Mouse (Mus musculus) adrenal gland, postnatal 36 days (tissue): ENCODE results near the gene Cdk6. TPM values are rescaled to one million over a fixed set of nuclear protein-coding genes. Genes with fewer than 3 reads are reported as not detected.

Experiments
- DNase-seq, 2 experiments: peaks; one replicate each; pipeline ENCODE4 v3.0.0; 2021; ENCODE audit warnings: mixed read lengths in 1 of 2
- total RNA-seq, 2 experiments: library from RNA; stranded (reverse); gene quantifications; 2 replicates each; pipeline ENCODE4 v1.2.3; 2021

The Cdk6 gene
- total RNA-seq, 2 experiments from 2014 or later: 16.3 to 20.4 TPM

DNA sequence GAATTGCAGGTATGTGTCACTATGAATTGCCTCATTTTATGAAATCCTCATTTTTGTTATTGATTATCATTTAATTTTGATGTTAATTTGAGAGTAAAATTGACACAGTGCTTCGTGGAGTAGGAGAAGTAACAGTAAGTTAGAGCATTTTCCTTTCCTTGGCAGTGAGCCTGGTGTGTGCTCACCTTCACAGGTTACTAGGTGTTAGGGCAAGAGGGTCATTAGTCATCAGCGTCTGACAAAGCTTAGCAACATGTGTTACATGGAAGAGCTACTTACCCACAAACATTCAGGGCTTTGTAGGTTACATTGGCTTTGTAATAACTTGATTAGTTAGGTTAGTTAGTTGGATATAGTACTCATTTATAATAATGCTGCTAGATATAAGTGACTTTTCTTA is 212.9 kb downstream of the Cdk6 start:
- no peak for DNase-seq

DNA sequence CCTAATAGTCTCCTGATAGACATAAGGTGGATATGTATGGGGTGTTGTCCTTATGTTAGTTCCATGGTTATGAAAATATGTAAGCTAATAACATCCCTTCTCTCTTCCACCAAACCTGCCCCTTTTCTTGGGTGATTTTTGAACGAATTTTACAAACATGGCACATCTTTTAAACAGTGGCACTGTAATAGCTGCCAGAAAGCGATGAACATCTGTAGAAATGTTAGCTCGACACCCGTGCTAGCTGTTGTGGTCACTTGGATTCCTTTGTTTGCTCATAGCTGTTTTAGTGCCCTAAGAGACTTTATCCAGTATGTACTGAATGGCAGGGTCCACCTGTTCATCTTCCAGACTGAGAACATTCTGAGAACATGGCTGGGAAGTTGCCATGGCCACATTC is 230.0 kb downstream of the Cdk6 start, which contains the start of gene 1700109H08Rik:
Gene 1700109H08Rik, plus strand, starts transcription at position 301 of the 400 bp plus-strand sequence.
- DNase-seq: no peak

DNA sequence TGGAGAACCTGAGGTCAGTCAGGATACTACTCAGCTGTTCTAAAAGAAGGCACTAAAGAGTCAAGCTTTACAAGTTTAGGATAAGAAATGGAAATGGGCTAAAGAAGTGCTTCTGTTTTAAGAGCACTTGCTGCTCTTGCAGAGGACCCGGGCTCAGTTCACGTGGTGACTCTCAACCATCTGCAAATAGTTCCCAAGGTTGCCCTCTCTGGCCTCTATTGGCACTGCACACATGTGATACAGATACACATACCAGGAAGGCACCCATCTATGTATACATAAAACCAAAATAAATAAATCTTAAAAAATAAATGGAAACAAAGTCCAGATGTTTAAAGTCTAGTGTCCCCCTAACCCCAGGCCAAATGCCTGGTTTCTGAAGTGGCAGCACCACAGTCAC is 233.5 kb downstream of the Cdk6 start:
- no peak for DNase-seq

DNA sequence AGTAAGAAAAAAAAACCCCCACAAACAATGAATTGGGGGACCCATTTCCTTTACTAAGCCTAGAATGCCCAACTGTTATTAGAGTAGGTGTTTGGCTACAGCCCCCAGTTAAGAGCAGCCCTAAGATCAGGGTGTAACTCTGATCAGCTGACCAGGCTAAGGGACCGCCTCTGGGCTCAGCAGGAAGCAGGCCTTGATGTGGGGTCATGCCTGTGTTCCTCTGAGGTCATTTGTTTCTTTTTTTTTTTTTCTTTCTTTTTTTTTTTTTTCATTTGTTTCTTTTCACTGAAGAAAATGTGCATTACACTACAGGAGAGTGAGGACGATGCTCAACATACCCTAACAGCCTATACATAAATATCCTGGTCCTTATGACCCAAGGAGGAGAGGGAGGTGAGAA is 236.7 kb downstream of the Cdk6 start:
- no peak for DNase-seq

DNA sequence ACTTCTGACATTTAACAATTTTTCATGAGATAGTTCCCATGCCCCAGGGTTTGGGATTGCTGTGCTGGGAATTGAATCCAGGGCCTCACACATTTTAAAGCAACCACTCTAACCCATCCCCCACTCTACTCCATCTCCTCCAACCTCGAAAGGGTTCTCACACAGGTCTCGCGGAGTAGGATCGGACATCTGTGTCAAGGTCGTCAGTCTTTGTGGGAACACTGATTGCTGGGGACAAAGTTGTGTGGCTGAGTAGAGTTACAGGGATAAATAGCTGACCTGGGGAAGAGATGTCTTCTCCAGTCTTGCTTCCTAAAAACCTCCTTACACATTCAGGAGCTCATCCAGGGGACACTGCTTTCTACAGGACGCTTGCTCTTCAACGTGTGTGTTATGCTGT is 237.8 kb downstream of the Cdk6 start:
- DNase-seq: no peak

Other genes starting within 250 kb of the Cdk6 start
- gene Fam133b, start 202.3 kb downstream of the Cdk6 start, total RNA-seq: 10 to 100 TPM; 23.3 to 30.9 TPM
- gene 1700109H08Rik, start 230.1 kb downstream of the Cdk6 start, total RNA-seq: 1 to 10 TPM; 1.5 to 2.4 TPM